Mouse (Mus musculus): Measurements from ENCODE around the gene Pacsin2.

- no peak for TF ChIP-seq CTCF (IDR thresholded peaks at IDR 0.05; ENCODE audit: borderline replicate concordance, insufficient read depth, low read depth, low read length)
- no peak for TF ChIP-seq POLR2A (IDR thresholded peaks at IDR 0.05; ENCODE audit: borderline replicate concordance, insufficient read depth, low read length)
Observed at GRCm38 (mm10) chr15:83427294-83428163, 36.9 kb downstream of the Pacsin2 start.

Data from cerebellum, adult 2 months (tissue).